Mouse (Mus musculus) liver, embryonic 14.5 days (tissue): ENCODE results near the gene Commd1.

Source experiments
- CTCF ChIP-seq: IDR thresholded peaks from 2 replicates; pipeline ENCODE4 v1.5.1; 2016; ENCODE audit warnings: antibody characterized with exemption, low read depth, control low read depth
- EP300 ChIP-seq: IDR thresholded peaks from 2 replicates; pipeline ENCODE4 v1.6.1; 2016; ENCODE audit warnings: antibody characterized with exemption, low read depth

- TF ChIP-seq CTCF (no peak), EP300 (no peak)
These were observed 129.7 kb downstream of the Commd1 start for GRCm38 (mm10) chr11:22852510-22852909.
